Mouse (Mus musculus) CD4-positive, CD25-positive, alpha-beta regulatory T cell (primary cell): ENCODE data around the gene Olfr19. TPM values are rescaled to one million over a fixed set of nuclear protein-coding genes. Genes with fewer than 3 reads are reported as not detected.

Experiments used
- polyA plus RNA-seq: library from polyadenylated mRNA; unstranded; fragments of 100-300 nt; shearing (Covaris generic); gene quantifications from one replicate; pipeline ENCODE4 v1.2.1, GENCODE M21; 2017

Gene Olfr19
- not detected for polyA plus RNA-seq

DNA sequence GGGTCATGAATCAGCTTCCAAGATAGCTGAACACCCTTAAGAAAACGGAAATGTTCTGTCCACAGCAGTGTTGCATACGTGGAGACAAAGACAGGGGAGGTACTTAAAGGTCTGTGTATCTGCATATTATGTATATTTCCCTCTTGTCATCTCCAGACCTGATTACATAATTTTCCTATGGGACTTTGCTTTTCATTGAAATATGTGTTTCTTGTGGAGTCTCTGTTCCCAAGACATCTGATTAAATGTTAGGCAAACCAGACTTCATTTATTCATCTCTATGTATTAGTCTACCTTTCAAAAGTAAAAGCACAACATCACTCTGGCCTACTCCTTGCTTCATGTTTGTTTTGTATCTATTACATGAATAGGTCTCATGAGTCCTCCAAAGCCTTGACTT is at the start of gene Olfr19:
TSS of gene Olfr19 (minus strand) at position 101 of the 400 bp plus-strand sequence.

Other genes with a start within 250 kb of the Olfr19 start
- gene Fgd4, start 75.9 kb downstream of the Olfr19 start, polyA plus RNA-seq, result 0.20 TPM
- gene Spag6l, start 153.1 kb upstream of the Olfr19 start, polyA plus RNA-seq, result not detected
- 0.08 TPM for gene Igll1, start 187.6 kb upstream of the Olfr19 start, polyA plus RNA-seq
- gene Top3b, start 194.3 kb upstream of the Olfr19 start, polyA plus RNA-seq, result 101 TPM
- gene Vpreb1, start 194.4 kb upstream of the Olfr19 start, polyA plus RNA-seq, result 1.8 TPM
- gene Ppm1f, start 220.1 kb upstream of the Olfr19 start, polyA plus RNA-seq, result 22.9 TPM